Mouse (Mus musculus) small intestine, adult 2 months (tissue): ENCODE results near the gene Serinc4. TPM values are rescaled to one million over a fixed set of nuclear protein-coding genes. Genes with fewer than 3 reads are reported as not detected.
"Not testable (repeated sequence)": the region's sequence is repeated elsewhere in the genome, so short reads cannot be mapped to it uniquely, and the experiment has no call there.

Source experiments
- H3K27ac ChIP-seq: fragments of 200-500 bp; 2 replicates; pipeline ENCODE4 v1.5.1; 2012; ENCODE audit warnings: low read depth, low read length, control low read depth, inconsistent platforms; ENCODE audit not compliant: insufficient read depth
- H3K27me3 ChIP-seq: fragments of 200-500 bp; 2 replicates; pipeline ENCODE4 v1.6.1; 2012; ENCODE audit warnings: mild to moderate bottlenecking, moderate library complexity, low read length, inconsistent platforms; ENCODE audit not compliant: control insufficient read depth, insufficient read depth
- H3K36me3 ChIP-seq: fragments of 200-500 bp; 2 replicates; pipeline ENCODE4 v1.6.1; 2012; ENCODE audit warnings: mild to moderate bottlenecking, low read length, control low read depth, inconsistent platforms; ENCODE audit not compliant: control insufficient read depth, insufficient read depth
- H3K4me1 ChIP-seq: fragments of 200-500 bp; 2 replicates; pipeline ENCODE4 v1.6.1; 2012; ENCODE audit warnings: low read length, inconsistent platforms, mixed read lengths; ENCODE audit not compliant: control insufficient read depth, insufficient read depth, insufficient read length
- H3K4me3 ChIP-seq: fragments of 200-500 bp; 2 replicates; pipeline ENCODE4 v1.5.1; 2012; ENCODE audit warnings: low read depth, mild to moderate bottlenecking, control low read depth, inconsistent platforms, low read length, moderate library complexity
- CTCF ChIP-seq: fragments of 200-500 bp; IDR thresholded peaks from 2 replicates; pipeline ENCODE4 v1.5.1; 2012; ENCODE audit warnings: low read depth, mild to moderate bottlenecking, control low read depth, inconsistent platforms, low read length, moderate library complexity, mixed read lengths; ENCODE audit not compliant: insufficient replicate concordance, insufficient read length; ENCODE audit errors: extremely low read depth
- POLR2A ChIP-seq: fragments of 200-500 bp; IDR thresholded peaks from 2 replicates; pipeline ENCODE4 v1.6.1; 2012; ENCODE audit warnings: low read depth, mild to moderate bottlenecking, control low read depth, inconsistent platforms, low read length, moderate library complexity
- WGBS: fragments of 180-500 bp; shearing (Covaris S2); methylation state at CpG from one replicate; pipeline ENCODE4 v1.1.7; 2018; 5-methylcytosine and 5-hydroxymethylcytosine counted together
- polyA plus RNA-seq: library from polyadenylated mRNA; depleted of rRNA; stranded (reverse); fragments of >200 nt; gene quantifications from 2 replicates; pipeline ENCODE4 v1.2.3, GENCODE M21; 2012

The Serinc4 gene
- polyA plus RNA-seq, 1 experiment, result 0.06 TPM

- TF ChIP-seq CTCF (no peak), POLR2A (no peak)
- no peak overlapping the region for H3K27ac ChIP-seq
- no peaks in the 10 kb centered on the region for H3K27me3 ChIP-seq
- peak overlapping the region; percentile 65 for H3K4me3 ChIP-seq
- 0 out of 2 replicates have a peak, but pooled peaks cover 3% of the 10 kb centered on the region for H3K36me3 ChIP-seq
- no peaks in the 10 kb centered on the region for H3K4me1 ChIP-seq
- WGBS, result 24% methylated on average over 8 of the region's 8 CpGs
Observed at GRCm38 (mm10) chr2:121474180-121474535, 17.6 kb upstream of the Serinc4 start.

- H3K36me3 ChIP-seq, H3K27ac ChIP-seq, H3K4me1 ChIP-seq, H3K27me3 ChIP-seq: not testable (repeated sequence)
- peak; percentile 76 for TF ChIP-seq POLR2A
- H3K4me3 ChIP-seq, result peak within 1 kb of the TSS; percentile 65
- WGBS, result 4% methylated on average over 41 of the region's 41 CpGs
Observed at GRCm38 (mm10) chr2:121473301-121474179, 17.0 kb upstream of the Serinc4 start, which contains the start of gene Mfap1b. TSS of gene Mfap1b (minus strand) at chr2:121474067.

DNA sequence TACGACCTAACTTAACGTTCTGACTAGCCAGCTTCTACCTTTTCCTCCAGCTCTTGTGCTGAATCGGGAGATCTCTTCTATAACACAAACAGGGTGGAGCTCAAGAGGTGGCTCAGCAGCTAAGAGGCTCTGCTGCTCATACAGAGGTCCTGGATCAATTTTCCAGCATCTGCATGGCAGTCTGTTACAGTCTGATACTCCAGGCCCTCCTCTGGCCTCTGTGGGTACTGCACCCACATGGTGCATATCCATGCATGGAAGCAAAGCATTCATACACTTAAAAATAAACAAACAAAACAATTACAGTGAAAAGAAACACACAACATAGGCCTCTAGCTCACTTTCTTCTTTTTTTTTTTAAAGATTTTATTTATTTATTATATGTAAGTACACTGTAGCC is 16.2 kb upstream of the Serinc4 start:
- not testable (repeated sequence) for H3K4me3 ChIP-seq, H3K27me3 ChIP-seq, H3K36me3 ChIP-seq, H3K4me1 ChIP-seq, H3K27ac ChIP-seq
- WGBS, result 87% methylated on average over 3 of the region's 3 CpGs

DNA sequence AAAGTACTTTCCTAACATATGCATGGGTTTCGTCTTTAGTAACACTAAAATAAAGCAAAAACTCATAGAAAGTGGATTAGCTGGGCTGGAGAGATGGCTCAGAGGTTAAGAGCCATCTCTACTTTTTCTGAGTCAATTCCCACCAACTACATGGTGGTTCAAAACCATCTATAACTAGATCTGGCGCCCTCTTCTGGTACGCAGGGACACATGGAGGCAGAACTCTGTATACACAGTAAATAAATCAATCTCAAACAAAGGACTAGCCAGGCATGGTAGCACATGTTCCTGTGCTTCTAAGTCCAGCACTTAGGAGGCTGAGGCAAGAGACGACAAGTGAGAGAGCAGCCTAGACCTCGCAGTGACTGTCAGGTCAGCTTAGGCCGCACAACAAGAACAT is 12.4 kb upstream of the Serinc4 start:
- not testable (repeated sequence) for H3K27me3 ChIP-seq

GRCm38 (mm10) chr2:121460071-121460470 is 3.5 kb upstream of the Serinc4 start:
- WGBS, result 55% methylated on average over 2 of the region's 2 CpGs

More for the DNA sequence above, 12.4 kb upstream of the Serinc4 start:
- H3K4me1 ChIP-seq, H3K36me3 ChIP-seq, H3K27ac ChIP-seq, H3K4me3 ChIP-seq: not testable (repeated sequence)
- 52% methylated on average over 3 of the region's 6 CpGs for WGBS

DNA sequence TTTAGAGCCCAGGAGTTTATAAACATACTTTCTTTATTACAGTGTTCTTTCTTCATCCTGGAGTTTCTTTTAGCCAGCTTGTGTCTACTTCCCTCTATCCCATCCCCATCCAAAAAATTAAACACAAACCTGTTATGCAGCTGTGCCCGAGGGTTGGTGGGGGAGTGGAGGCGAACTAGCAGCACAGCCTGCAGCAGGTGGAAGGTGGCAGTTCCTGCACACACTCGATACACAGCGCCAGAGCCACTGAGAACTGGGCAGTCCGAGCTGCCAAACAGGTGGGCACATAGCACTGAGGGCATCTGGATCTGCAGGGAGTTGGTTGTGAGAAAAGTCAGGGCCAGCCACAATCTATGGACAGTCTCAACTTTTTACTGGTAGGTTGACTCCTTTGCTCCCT is 1.0 kb downstream of the Serinc4 start:
- Histone ChIP-seq H3K36me3 (peaks cover 32% of the 10 kb centered on the region), H3K27ac (no peak overlapping the region), H3K4me1 (peaks cover 8% of the 10 kb centered on the region; the same call in 1 of the 2 replicates), H3K4me3 (no peak overlapping the region), H3K27me3 (no peaks in the 10 kb centered on the region)
- TF ChIP-seq POLR2A (no peak), CTCF (no peak)
- 68% methylated on average over 5 of the region's 5 CpGs for whole genome bisulfite sequencing

More at GRCm38 (mm10) chr2:121460071-121460470, 3.5 kb upstream of the Serinc4 start:
- H3K27me3 ChIP-seq, result no peaks in the 10 kb centered on the region
- H3K27ac ChIP-seq, result no peak overlapping the region
- no peak for TF ChIP-seq POLR2A
- no peak for TF ChIP-seq CTCF
- H3K36me3 ChIP-seq, result peaks cover 8% of the 10 kb centered on the region; the same call in 1 of the 2 replicates
- H3K4me1 ChIP-seq, result no peaks in the 10 kb centered on the region
- H3K4me3 ChIP-seq, result no peak overlapping the region

GRCm38 (mm10) chr2:121453917-121454316 is 2.7 kb downstream of the Serinc4 start:
- TF ChIP-seq CTCF (no peak), POLR2A (no peak)
- Histone ChIP-seq H3K27ac (no peak overlapping the region), H3K4me1 (peaks cover 8% of the 10 kb centered on the region; the same call in 1 of the 2 replicates), H3K36me3 (peaks cover 31% of the 10 kb centered on the region), H3K4me3 (no peak overlapping the region), H3K27me3 (no peaks in the 10 kb centered on the region)
- 91% methylated on average over 6 of the region's 6 CpGs for WGBS
